Mouse (Mus musculus): Measurements from ENCODE around the gene Zfr. TPM values are rescaled to one million over a fixed set of nuclear protein-coding genes. Genes with fewer than 3 reads are reported as not detected.
A peak's percentile ranks its signal among the peaks of the same experiment; 100 is the strongest.

The Zfr gene
- polyA plus RNA-seq, 1 experiment from 2014 or later: 126 TPM

GRCm38 (mm10) chr15:12203512-12204318 is 86.1 kb downstream of the Zfr start:
- H3K4me3 ChIP-seq: peak overlapping the region; percentile 96
- no peaks in the 10 kb centered on the region for H3K9me3 ChIP-seq (replicated peaks)
- peak overlapping the region; percentile 95 for H3K27ac ChIP-seq
- 27% methylated on average over 10 of the region's 10 CpGs for WGBS
- H3K4me1 ChIP-seq: peaks cover 31% of the 10 kb centered on the region
- DNase-seq (ENCODE audit: low spot score): peak; percentile 52
- no peaks in the 10 kb centered on the region for H3K27me3 ChIP-seq (ENCODE audit: low read depth, poor library complexity, severe bottlenecking)
- H3K36me3 ChIP-seq: no peaks in the 10 kb centered on the region

GRCm38 (mm10) chr15:12204319-12205159 is 86.9 kb downstream of the Zfr start, which contains the start of gene Mtmr12:
Gene Mtmr12 (plus strand): TSS chr15:12205028.
- Histone ChIP-seq H3K27me3 (ENCODE audit: low read depth, poor library complexity, severe bottlenecking) (no peaks in the 10 kb centered on the region), H3K27ac (peak within 1 kb of the TSS; percentile 95), H3K9me3 (replicated peaks) (no peaks in the 10 kb centered on the region), H3K4me1 (peaks cover 31% of the 10 kb centered on the region), H3K4me3 (peak within 1 kb of the TSS; percentile 96), H3K36me3 (no peaks in the 10 kb centered on the region)
- WGBS: 2% methylated on average over 56 of the region's 58 CpGs
- peak; percentile 99 for DNase-seq (ENCODE audit: low spot score)

- Histone ChIP-seq H3K27me3 (ENCODE audit: low read depth, poor library complexity, severe bottlenecking) (no peaks in the 10 kb centered on the region), H3K9me3 (replicated peaks) (no peaks in the 10 kb centered on the region), H3K36me3 (no peaks in the 10 kb centered on the region), H3K4me1 (peaks cover 31% of the 10 kb centered on the region), H3K27ac (peak overlapping the region; percentile 95), H3K4me3 (peak overlapping the region; percentile 96)
- under 1% methylated on average over 73 of the region's 73 CpGs for WGBS
- DNase-seq (ENCODE audit: low spot score): no peak
Observed at GRCm38 (mm10) chr15:12205160-12205901, 87.7 kb downstream of the Zfr start.

- H3K36me3 ChIP-seq: no peaks in the 10 kb centered on the region
- no peak for DNase-seq (ENCODE audit: low spot score)
- peak overlapping the region; percentile 95 for H3K27ac ChIP-seq
- H3K4me3 ChIP-seq: peak overlapping the region; percentile 96
- H3K27me3 ChIP-seq (ENCODE audit: low read depth, poor library complexity, severe bottlenecking): no peaks in the 10 kb centered on the region
- peaks cover 31% of the 10 kb centered on the region for H3K4me1 ChIP-seq
- H3K9me3 ChIP-seq (replicated peaks): no peaks in the 10 kb centered on the region
- WGBS: 47% methylated on average over 14 of the region's 14 CpGs
Observed at GRCm38 (mm10) chr15:12205902-12206645, 88.4 kb downstream of the Zfr start.

- Histone ChIP-seq H3K36me3 (no peaks in the 10 kb centered on the region), H3K4me3 (no peak overlapping the region), H3K4me1 (peaks cover 31% of the 10 kb centered on the region), H3K27ac (no peak overlapping the region), H3K27me3 (ENCODE audit: low read depth, poor library complexity, severe bottlenecking) (no peaks in the 10 kb centered on the region), H3K9me3 (replicated peaks) (no peaks in the 10 kb centered on the region)
- 74% methylated on average over 7 of the region's 7 CpGs for WGBS
- DNase-seq (ENCODE audit: low spot score): no peak
Observed at GRCm38 (mm10) chr15:12206646-12207222, 89.1 kb downstream of the Zfr start.

- 92% methylated on average over 6 of the region's 6 CpGs for WGBS
- H3K4me3 ChIP-seq: no peak overlapping the region
- H3K36me3 ChIP-seq: no peaks in the 10 kb centered on the region
- H3K27ac ChIP-seq: no peak overlapping the region
- no peaks in the 10 kb centered on the region for H3K27me3 ChIP-seq (ENCODE audit: low read depth, poor library complexity, severe bottlenecking)
- H3K4me1 ChIP-seq: peaks cover 31% of the 10 kb centered on the region
- no peak for DNase-seq (ENCODE audit: low spot score)
- no peaks in the 10 kb centered on the region for H3K9me3 ChIP-seq (replicated peaks)
Observed at GRCm38 (mm10) chr15:12207556-12208090, 90.0 kb downstream of the Zfr start.

GRCm38 (mm10) chr15:12211577-12211976 is 93.9 kb downstream of the Zfr start:
- no peak for DNase-seq (ENCODE audit: low spot score)

GRCm38 (mm10) chr15:12212266-12212665 is 94.6 kb downstream of the Zfr start:
- Histone ChIP-seq H3K36me3 (no peaks in the 10 kb centered on the region), H3K4me3 (no peak overlapping the region), H3K4me1 (peaks cover 15% of the 10 kb centered on the region), H3K9me3 (replicated peaks) (no peaks in the 10 kb centered on the region), H3K27ac (no peak overlapping the region), H3K27me3 (ENCODE audit: low read depth, poor library complexity, severe bottlenecking) (no peaks in the 10 kb centered on the region)
- DNase-seq (ENCODE audit: low spot score): no peak
- WGBS: 88% methylated on average over 1 of the region's 1 CpGs

More at GRCm38 (mm10) chr15:12211577-12211976, 93.9 kb downstream of the Zfr start:
- 83% methylated on average over 8 of the region's 8 CpGs for WGBS
- Histone ChIP-seq H3K4me3 (no peak overlapping the region), H3K4me1 (peaks cover 19% of the 10 kb centered on the region), H3K27ac (no peak overlapping the region), H3K27me3 (ENCODE audit: low read depth, poor library complexity, severe bottlenecking) (no peaks in the 10 kb centered on the region), H3K36me3 (no peaks in the 10 kb centered on the region), H3K9me3 (replicated peaks) (no peaks in the 10 kb centered on the region)

GRCm38 (mm10) chr15:12214531-12215414 is 97.1 kb downstream of the Zfr start:
- H3K9me3 ChIP-seq (replicated peaks): no peaks in the 10 kb centered on the region
- WGBS: 88% methylated on average over 14 of the region's 14 CpGs

GRCm38 (mm10) chr15:12215415-12215718 is 97.7 kb downstream of the Zfr start:
- Histone ChIP-seq H3K9me3 (replicated peaks) (no peaks in the 10 kb centered on the region), H3K36me3 (no peaks in the 10 kb centered on the region), H3K27me3 (ENCODE audit: low read depth, poor library complexity, severe bottlenecking) (no peaks in the 10 kb centered on the region), H3K27ac (no peak overlapping the region), H3K4me3 (no peak overlapping the region), H3K4me1 (peaks cover 15% of the 10 kb centered on the region)
- DNase-seq (ENCODE audit: low spot score): no peak
- WGBS: 98% methylated on average over 5 of the region's 5 CpGs

More at GRCm38 (mm10) chr15:12214531-12215414, 97.1 kb downstream of the Zfr start:
- peaks cover 15% of the 10 kb centered on the region for H3K4me1 ChIP-seq
- no peaks in the 10 kb centered on the region for H3K36me3 ChIP-seq
- no peak overlapping the region for H3K27ac ChIP-seq
- no peak for DNase-seq (ENCODE audit: low spot score)
- H3K27me3 ChIP-seq (ENCODE audit: low read depth, poor library complexity, severe bottlenecking): no peaks in the 10 kb centered on the region
- no peak overlapping the region for H3K4me3 ChIP-seq

GRCm38 (mm10) chr15:12216119-12216518 is 98.5 kb downstream of the Zfr start:
- H3K9me3 ChIP-seq (replicated peaks): no peaks in the 10 kb centered on the region
- H3K36me3 ChIP-seq: no peaks in the 10 kb centered on the region
- DNase-seq (ENCODE audit: low spot score): no peak
- H3K27me3 ChIP-seq (ENCODE audit: low read depth, poor library complexity, severe bottlenecking): no peaks in the 10 kb centered on the region
- H3K27ac ChIP-seq: no peak overlapping the region
- 94% methylated on average over 8 of the region's 8 CpGs for WGBS
- no peak overlapping the region for H3K4me3 ChIP-seq
- peaks cover 16% of the 10 kb centered on the region for H3K4me1 ChIP-seq
